Mouse (Mus musculus): ENCODE measurements around the gene Lin28a. TPM values are rescaled to one million over a fixed set of nuclear protein-coding genes. Genes with fewer than 3 reads are reported as not detected.

Gene Lin28a
- polyA plus RNA-seq, 1 experiment from 2014 or later: 16.7 TPM

GRCm38 (mm10) chr4:134016208-134016607, 2.4 kb downstream of the Lin28a start:
- 0 out of 2 replicates have a peak, but pooled peaks cover 3% of the 10 kb centered on the region for H3K36me3 ChIP-seq
- H3K27ac ChIP-seq: peak overlapping the region; percentile 86
- H3K4me1 ChIP-seq: peaks cover 82% of the 10 kb centered on the region
- no peak for DNase-seq (ENCODE audit: low spot score)
- H3K4me3 ChIP-seq: peak overlapping the region; percentile 58
- no peaks in the 10 kb centered on the region for H3K9me3 ChIP-seq (replicated peaks)
- H3K27me3 ChIP-seq (ENCODE audit: low read depth, poor library complexity, severe bottlenecking): no peaks in the 10 kb centered on the region
- 3% methylated on average over 7 of the region's 7 CpGs for WGBS

GRCm38 (mm10) chr4:134012858-134013528, 5.6 kb downstream of the Lin28a start:
- peak; percentile 58 for DNase-seq (ENCODE audit: low spot score)
- no peak overlapping the region for H3K27ac ChIP-seq
- no peaks in the 10 kb centered on the region for H3K9me3 ChIP-seq (replicated peaks)
- no peaks in the 10 kb centered on the region for H3K27me3 ChIP-seq (ENCODE audit: low read depth, poor library complexity, severe bottlenecking)
- peaks cover 15% of the 10 kb centered on the region; the same call in 1 of the 2 replicates for H3K36me3 ChIP-seq
- peaks cover 61% of the 10 kb centered on the region for H3K4me1 ChIP-seq
- WGBS: 52% methylated on average over 12 of the region's 12 CpGs
- no peak overlapping the region for H3K4me3 ChIP-seq

GRCm38 (mm10) chr4:134011450-134012414, 6.9 kb downstream of the Lin28a start:
- 23% methylated on average over 16 of the region's 16 CpGs for WGBS
- DNase-seq (ENCODE audit: low spot score): no peak
- H3K27ac ChIP-seq: peak overlapping the region; percentile 64
- H3K4me3 ChIP-seq: peak overlapping the region; percentile 8; the same call in 1 of the 2 replicates
- no peaks in the 10 kb centered on the region for H3K27me3 ChIP-seq (ENCODE audit: low read depth, poor library complexity, severe bottlenecking)
- no peaks in the 10 kb centered on the region for H3K9me3 ChIP-seq (replicated peaks)
- peaks cover 49% of the 10 kb centered on the region for H3K4me1 ChIP-seq
- H3K36me3 ChIP-seq: peaks cover 28% of the 10 kb centered on the region

- Histone ChIP-seq H3K36me3 (peaks cover 41% of the 10 kb centered on the region), H3K4me3 (no peak overlapping the region), H3K27me3 (ENCODE audit: low read depth, poor library complexity, severe bottlenecking) (no peaks in the 10 kb centered on the region), H3K27ac (no peak overlapping the region), H3K9me3 (replicated peaks) (no peaks in the 10 kb centered on the region), H3K4me1 (peaks cover 31% of the 10 kb centered on the region)
- DNase-seq (ENCODE audit: low spot score): no peak
- 86% methylated on average over 6 of the region's 6 CpGs for WGBS
Observed at GRCm38 (mm10) chr4:134009709-134010108, 8.9 kb downstream of the Lin28a start.

- H3K36me3 ChIP-seq: peaks cover 52% of the 10 kb centered on the region
- no peak overlapping the region for H3K4me3 ChIP-seq
- peaks cover 12% of the 10 kb centered on the region for H3K4me1 ChIP-seq
- H3K27me3 ChIP-seq (ENCODE audit: low read depth, poor library complexity, severe bottlenecking): no peaks in the 10 kb centered on the region
- H3K27ac ChIP-seq: no peak overlapping the region
- no peaks in the 10 kb centered on the region for H3K9me3 ChIP-seq (replicated peaks)
- WGBS: 95% methylated on average over 3 of the region's 3 CpGs
- DNase-seq (ENCODE audit: low spot score): no peak
Observed at GRCm38 (mm10) chr4:134006845-134007244, 11.8 kb downstream of the Lin28a start.

GRCm38 (mm10) chr4:134005581-134006358, 12.9 kb downstream of the Lin28a start:
- no peaks in the 10 kb centered on the region for H3K27me3 ChIP-seq (ENCODE audit: low read depth, poor library complexity, severe bottlenecking)
- H3K9me3 ChIP-seq (replicated peaks): no peaks in the 10 kb centered on the region
- 92% methylated on average over 12 of the region's 12 CpGs for WGBS
- H3K4me3 ChIP-seq: no peak overlapping the region
- DNase-seq (ENCODE audit: low spot score): no peak
- 0 out of 2 replicates have a peak, but pooled peaks cover 3% of the 10 kb centered on the region for H3K4me1 ChIP-seq
- peaks cover 52% of the 10 kb centered on the region for H3K36me3 ChIP-seq
- H3K27ac ChIP-seq: no peak overlapping the region

- H3K9me3 ChIP-seq (replicated peaks): no peaks in the 10 kb centered on the region
- peaks cover 10% of the 10 kb centered on the region for H3K4me1 ChIP-seq
- peaks cover 41% of the 10 kb centered on the region for H3K36me3 ChIP-seq
- no peak overlapping the region for H3K4me3 ChIP-seq
- DNase-seq (ENCODE audit: low spot score): no peak
- H3K27me3 ChIP-seq (ENCODE audit: low read depth, poor library complexity, severe bottlenecking): no peaks in the 10 kb centered on the region
- 68% methylated on average over 5 of the region's 5 CpGs for whole genome bisulfite sequencing
- H3K27ac ChIP-seq: no peak overlapping the region
Observed at GRCm38 (mm10) chr4:134002903-134003302, 15.7 kb downstream of the Lin28a start.

- peaks cover 37% of the 10 kb centered on the region for H3K36me3 ChIP-seq
- no peak overlapping the region for H3K4me3 ChIP-seq
- whole genome bisulfite sequencing: 65% methylated on average over 4 of the region's 4 CpGs
- H3K9me3 ChIP-seq (replicated peaks): no peaks in the 10 kb centered on the region
- peaks cover 10% of the 10 kb centered on the region for H3K4me1 ChIP-seq
- H3K27me3 ChIP-seq (ENCODE audit: low read depth, poor library complexity, severe bottlenecking): no peaks in the 10 kb centered on the region
- H3K27ac ChIP-seq: no peak overlapping the region
- DNase-seq (ENCODE audit: low spot score): no peak
Observed at GRCm38 (mm10) chr4:134002246-134002645, 16.4 kb downstream of the Lin28a start.

GRCm38 (mm10) chr4:134001710-134002109, 16.9 kb downstream of the Lin28a start:
- H3K4me3 ChIP-seq: no peak overlapping the region; the same call in 1 of the 2 replicates
- H3K36me3 ChIP-seq: peaks cover 37% of the 10 kb centered on the region
- H3K27ac ChIP-seq: no peak overlapping the region
- 37% methylated on average over 10 of the region's 10 CpGs for WGBS
- H3K9me3 ChIP-seq (replicated peaks): no peaks in the 10 kb centered on the region
- H3K4me1 ChIP-seq: peaks cover 10% of the 10 kb centered on the region
- no peaks in the 10 kb centered on the region for H3K27me3 ChIP-seq (ENCODE audit: low read depth, poor library complexity, severe bottlenecking)
- DNase-seq (ENCODE audit: low spot score): no peak

GRCm38 (mm10) chr4:134000466-134001438, 17.9 kb downstream of the Lin28a start, which contains the start of gene Dhdds:
Dhdds (minus strand) TSS chr4:134000918.
- 1% methylated on average over 49 of the region's 49 CpGs for WGBS
- Histone ChIP-seq H3K36me3 (peaks cover 39% of the 10 kb centered on the region), H3K4me1 (peaks cover 10% of the 10 kb centered on the region), H3K27ac (peak within 1 kb of the TSS; percentile 79; the same call in 1 of the 2 replicates), H3K4me3 (peak within 1 kb of the TSS; percentile 71), H3K9me3 (replicated peaks) (no peaks in the 10 kb centered on the region), H3K27me3 (ENCODE audit: low read depth, poor library complexity, severe bottlenecking) (no peaks in the 10 kb centered on the region)
- peak; percentile 99 for DNase-seq (ENCODE audit: low spot score)

- DNase-seq (ENCODE audit: low spot score): no peak
- Histone ChIP-seq H3K27me3 (ENCODE audit: low read depth, poor library complexity, severe bottlenecking) (no peaks in the 10 kb centered on the region), H3K27ac (no peak overlapping the region), H3K9me3 (replicated peaks) (no peaks in the 10 kb centered on the region), H3K4me1 (peaks cover 4% of the 10 kb centered on the region; the same call in 1 of the 2 replicates), H3K4me3 (no peak overlapping the region), H3K36me3 (peaks cover 80% of the 10 kb centered on the region)
- WGBS: 93% methylated on average over 8 of the region's 8 CpGs
Observed at GRCm38 (mm10) chr4:133994697-133995096, 23.9 kb downstream of the Lin28a start.

All from limb, embryonic 10.5 days (tissue).